Comparison of ENCODE assay signal across 11 mouse cellular contexts in the genomic region with DNA sequence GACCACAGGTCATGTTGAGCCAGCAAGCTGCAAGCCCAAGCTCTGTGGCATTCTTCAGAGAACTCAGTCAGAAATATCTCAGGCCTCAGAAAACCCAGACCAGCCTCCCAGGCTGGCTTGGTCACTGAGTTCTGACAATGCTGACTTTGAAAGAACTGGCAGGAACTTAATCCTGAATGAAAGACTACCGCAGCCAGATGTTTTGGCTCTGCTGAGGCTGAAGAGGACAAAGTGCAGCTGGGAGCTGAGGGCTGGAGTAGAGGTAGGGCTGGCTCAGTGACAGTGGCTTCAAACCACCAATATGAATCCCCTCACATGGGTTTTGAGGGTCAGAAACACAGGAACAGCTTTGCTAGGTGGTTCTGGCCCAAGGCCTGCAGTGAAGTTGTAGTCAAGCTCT.
A peak's percentile ranks its signal among the peaks of the same experiment; 100 is the strongest.
DNase-seq lines count a peak whose midpoint lies in the region; ATAC-seq lines count a peak whose summit lies in the region.
"Had no signal": no experiment of that assay in that cellular context is flagged by ENCODE, and none has a peak within 500 bp of the region (broad histone marks: within the 10 kb centered on the region; RNA-seq: fewer than 3 reads in every experiment).

No protein-coding gene starts in this region.

- H3K27me3 ChIP-seq in kidney, embryonic 16.5 days (ENCODE audit: insufficient read depth, low read length): no peaks in the 10 kb centered on the region
- H3K27me3 ChIP-seq: heart, embryonic 15.5 days had no signal

- no peaks in the 10 kb centered on the region for H3K9me3 ChIP-seq in kidney, embryonic 16.5 days (ENCODE audit: low read length)
- H3K9me3 ChIP-seq: heart, embryonic 15.5 days had no signal

- no peak overlapping the region for H3K4me3 ChIP-seq in kidney, embryonic 16.5 days (ENCODE audit: low read length)
- H3K4me3 ChIP-seq: heart, embryonic 15.5 days had no signal

- H3K36me3 ChIP-seq in kidney, embryonic 16.5 days (ENCODE audit: insufficient read depth, low read length): no peaks in the 10 kb centered on the region
- H3K36me3 ChIP-seq: heart, embryonic 15.5 days had no signal

- peak; percentile 38 for DNase-seq in gastrocnemius, adult 18-20 months (ENCODE audit: low spot score)
- no peak for DNase-seq in gastrocnemius, adult 8-10 months (ENCODE audit: low spot score in 2 of 2)
- DNase-seq in kidney, adult 11 months: no peak
- peak; percentile 20 to 43 for DNase-seq in heart, postnatal 14 days
- peak; percentile 52 for DNase-seq in lung, postnatal 25 days (ENCODE audit: low spot score)
- no peak for DNase-seq in layer of hippocampus, adult 9-10 months (ENCODE audit: low spot score)
- no peak for DNase-seq in layer of hippocampus, adult 18-20 months (ENCODE audit: low spot score in 2 of 2)
- DNase-seq: left cerebral cortex, postnatal 4 days; retina, postnatal 1 day had no signal

- H3K4me1 ChIP-seq in kidney, embryonic 16.5 days (ENCODE audit: insufficient read depth, low read length): peaks cover 36% of the 10 kb centered on the region

- no peak for ATAC-seq in kidney, embryonic 16.5 days (ENCODE audit: low FRiP score, low TSS enrichment)

- intact Hi-C loops in heart, postnatal 14 days (cut with DNase I): no loop called here

- peak overlapping the region; percentile 59 for H3K27ac ChIP-seq in kidney, embryonic 16.5 days (ENCODE audit: low read length)
- H3K27ac ChIP-seq: heart, embryonic 15.5 days had no signal

- WGBS in kidney, embryonic 16.5 days: 31% methylated on average over 1 of the region's 1 CpGs

- no peak overlapping the region for H3K4me2 ChIP-seq in kidney, embryonic 16.5 days (replicated peaks; ENCODE audit: low read depth, low read length)
- H3K4me2 ChIP-seq: heart, embryonic 15.5 days had no signal

- no peak overlapping the region for H3K9ac ChIP-seq in kidney, embryonic 16.5 days (replicated peaks; ENCODE audit: low read length)
- H3K9ac ChIP-seq: heart, embryonic 15.5 days had no signal

Comparison
In these comparisons a context has a peak if more than half of its experiments do, and no peak if none do; other contexts are left out.
1. DNase-seq: peak in gastrocnemius, adult 18-20 months (single experiment), heart, postnatal 14 days (2 of 2) and lung, postnatal 25 days (single experiment); none in gastrocnemius, adult 8-10 months (0 of 2), kidney, adult 11 months (single experiment), layer of hippocampus, adult 9-10 months (single experiment) and layer of hippocampus, adult 18-20 months (0 of 2).